In the genomic region with DNA sequence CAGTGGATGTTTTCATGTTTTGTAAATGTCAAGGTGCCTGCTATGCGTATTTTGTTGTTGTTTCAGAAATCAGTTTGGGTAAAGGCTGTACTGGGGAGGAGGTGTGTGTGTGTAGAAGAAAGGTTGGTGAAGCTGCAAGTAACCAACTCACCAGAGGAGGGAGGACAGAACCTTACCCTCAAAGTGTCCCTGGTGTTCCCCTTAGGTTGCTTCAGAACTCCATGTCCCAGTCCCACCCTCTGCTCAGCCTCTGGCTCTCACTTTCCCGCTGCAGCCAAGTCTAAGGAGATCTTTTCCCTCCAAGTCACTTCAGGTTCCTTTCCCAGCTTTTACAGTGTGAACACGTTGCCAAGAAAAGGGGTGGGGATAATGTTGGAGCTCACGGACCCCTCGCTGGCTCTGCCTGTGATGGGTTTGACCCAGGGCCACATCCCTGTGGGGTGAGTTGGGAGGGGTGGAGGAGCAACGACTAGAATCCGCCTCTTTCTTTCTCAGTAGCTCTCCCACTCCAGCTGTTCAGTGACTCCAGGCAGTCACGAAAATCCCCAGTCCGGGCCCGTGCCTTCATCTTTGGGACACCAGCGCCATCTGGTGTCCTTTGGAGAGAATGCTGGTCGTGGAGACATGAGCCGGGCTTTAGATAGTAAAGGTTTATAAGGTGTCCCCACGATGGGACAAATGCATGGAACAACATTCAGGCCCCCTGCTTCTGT, we compare ENCODE assay signal across 8 mouse cellular contexts. TPM values are rescaled to one million over a fixed set of nuclear protein-coding genes. Genes with fewer than 3 reads are reported as not detected.
A peak's percentile ranks its signal among the peaks of the same experiment; 100 is the strongest.
DNase-seq lines count a peak whose midpoint lies in the region; ATAC-seq and TF ChIP-seq lines count a peak whose summit lies in the region.

No protein-coding gene starts in this region.

- DNase-seq in 3T3-L1 (ENCODE audit: low read depth, low spot score): peak; percentile 88
- DNase-seq in adrenal gland, postnatal 10 days: peak; percentile 87
- peak; percentile 88 for DNase-seq in embryo, embryonic 9.5 days (ENCODE audit: extremely low spot score)
- peak; percentile 81 to 89 for DNase-seq in heart, adult 18-20 months
- DNase-seq in left cerebral cortex, postnatal 4 days: peak; percentile 78
- DNase-seq in midbrain, embryonic 11.5 days (ENCODE audit: low spot score, missing footprints): peak; percentile 99
- peak; percentile 78 for DNase-seq in right cerebral cortex, postnatal 4 days

- intact Hi-C loops in left cerebral cortex, postnatal 4 days (cut with DNase I): loop anchor here (2.0 kb wide), 1 partner anchor 125 kb away; no protein-coding TSS in a partner anchor

- peak; percentile 93 for TF ChIP-seq CTCF in intestine, postnatal 0 days (IDR thresholded peaks at IDR 0.05; ENCODE audit: low read depth)

- ATAC-seq in intestine, postnatal 0 days: peak; percentile 58
- ATAC-seq in midbrain, embryonic 11.5 days (ENCODE audit: low FRiP score): peak; percentile 83

- H3K27me3 ChIP-seq in intestine, postnatal 0 days (replicated peaks; ENCODE audit: control insufficient read depth, insufficient read depth, low read length): no peaks in the 10 kb centered on the region; the same call in 1 of the 2 replicates
- H3K27me3 ChIP-seq in midbrain, embryonic 11.5 days (ENCODE audit: control insufficient read depth, insufficient read depth, low read length): no peaks in the 10 kb centered on the region

- no peaks in the 10 kb centered on the region for H3K4me1 ChIP-seq in intestine, postnatal 0 days (replicated peaks; ENCODE audit: control insufficient read depth, insufficient read depth, low read length)
- peaks cover 6% of the 10 kb centered on the region; the same call in 1 of the 2 replicates for H3K4me1 ChIP-seq in midbrain, embryonic 11.5 days (ENCODE audit: control insufficient read depth, insufficient read depth, low read length)

- no peak overlapping the region for H3K4me3 ChIP-seq in intestine, postnatal 0 days (ENCODE audit: low read depth, low read length)
- H3K4me3 ChIP-seq in midbrain, embryonic 11.5 days (ENCODE audit: low read depth, low read length): no peak overlapping the region

- no peak overlapping the region for H3K4me2 ChIP-seq in intestine, postnatal 0 days (replicated peaks; ENCODE audit: low read depth)
- no peak overlapping the region; the same call in 1 of the 2 replicates for H3K4me2 ChIP-seq in midbrain, embryonic 11.5 days

- no peaks in the 10 kb centered on the region for H3K36me3 ChIP-seq in intestine, postnatal 0 days (ENCODE audit: control insufficient read depth, insufficient read depth)
- 0 out of 2 replicates have a peak, but pooled peaks cover 2% of the 10 kb centered on the region for H3K36me3 ChIP-seq in midbrain, embryonic 11.5 days (ENCODE audit: control insufficient read depth, insufficient read depth, low read length)

- H3K9me3 ChIP-seq in intestine, postnatal 0 days (ENCODE audit: control insufficient read depth): no peaks in the 10 kb centered on the region
- no peaks in the 10 kb centered on the region for H3K9me3 ChIP-seq in midbrain, embryonic 11.5 days (ENCODE audit: control insufficient read depth, low read length)

- WGBS in intestine, postnatal 0 days: 7% methylated on average over 14 of the region's 14 CpGs
- 6% methylated on average over 14 of the region's 14 CpGs for WGBS in midbrain, embryonic 11.5 days

- H3K9ac ChIP-seq in intestine, postnatal 0 days (ENCODE audit: low read depth, low read length): no peak overlapping the region
- peak overlapping the region; percentile 34; the same call in 1 of the 2 replicates for H3K9ac ChIP-seq in midbrain, embryonic 11.5 days (ENCODE audit: low read length)

- no peak overlapping the region for H3K27ac ChIP-seq in intestine, postnatal 0 days (ENCODE audit: low read depth, low read length)
- H3K27ac ChIP-seq in midbrain, embryonic 11.5 days (ENCODE audit: low read depth, low read length): no peak overlapping the region

RNA-seq across cellular contexts. Expression of a gene that starts 11.7 kb away (rescaled TPM):
- total RNA-seq in adrenal gland, postnatal 10 days (2021): 10 to 100 TPM; 36.9 to 43.6 TPM
- 10 to 100 TPM; 22.0 to 22.4 TPM for total RNA-seq in heart, adult 18-20 months (2021)
- 21.8 and 22.3 TPM in 2 replicates for polyA plus RNA-seq in intestine, postnatal 0 days (2015; fragmentation: Nextera tagmentation; extraction: Ambion mirVana)
- total RNA-seq in left cerebral cortex, postnatal 4 days (2021): 10 to 100 TPM; 61.3 to 67.7 TPM
- 15.2 and 20.8 TPM in 2 replicates for polyA plus RNA-seq in midbrain, embryonic 11.5 days (2014; fragmentation: Nextera tagmentation; extraction: Ambion mirVana)

RNA-seq across cellular contexts. Expression of a gene that starts 12.0 kb away (rescaled TPM):
- 1 to 10 TPM; 2.5 to 3.8 TPM for total RNA-seq in adrenal gland, postnatal 10 days (2021)
- total RNA-seq in heart, adult 18-20 months (2021): under 1 TPM; 0.30 to 0.46 TPM
- 1.3 and 1.6 TPM in 2 replicates for polyA plus RNA-seq in intestine, postnatal 0 days (2015; fragmentation: Nextera tagmentation; extraction: Ambion mirVana)
- total RNA-seq in left cerebral cortex, postnatal 4 days (2021): 10 to 100 TPM; 41.8 to 43.5 TPM
- polyA plus RNA-seq in midbrain, embryonic 11.5 days (2014; fragmentation: Nextera tagmentation; extraction: Ambion mirVana): 11.6 and 13.0 TPM in 2 replicates

RNA-seq across cellular contexts. Expression of a gene that starts 17.1 kb away (rescaled TPM):
- 1 to 10 TPM; 2.5 to 3.3 TPM for total RNA-seq in adrenal gland, postnatal 10 days (2021)
- total RNA-seq in heart, adult 18-20 months (2021): not detected
- polyA plus RNA-seq in intestine, postnatal 0 days (2015; fragmentation: Nextera tagmentation; extraction: Ambion mirVana): 0.97 and 1.2 TPM in 2 replicates
- 10 to 100 TPM in 1 of 2 experiments, 1 to 10 TPM in 1; 8.6 to 10.2 TPM for total RNA-seq in left cerebral cortex, postnatal 4 days (2021)
- 4.6 and 5.9 TPM in 2 replicates for polyA plus RNA-seq in midbrain, embryonic 11.5 days (2014; fragmentation: Nextera tagmentation; extraction: Ambion mirVana)

RNA-seq across cellular contexts. Expression of a gene that starts 31.6 kb away (rescaled TPM):
- total RNA-seq in adrenal gland, postnatal 10 days (2021): 10 to 100 TPM; 58.6 to 61.8 TPM
- total RNA-seq in heart, adult 18-20 months (2021): 10 to 100 TPM; 34.5 to 38.2 TPM
- 121 and 124 TPM in 2 replicates for polyA plus RNA-seq in intestine, postnatal 0 days (2015; fragmentation: Nextera tagmentation; extraction: Ambion mirVana)
- total RNA-seq in left cerebral cortex, postnatal 4 days (2021): 10 to 100 TPM; 47.9 to 60.5 TPM
- polyA plus RNA-seq in midbrain, embryonic 11.5 days (2014; fragmentation: Nextera tagmentation; extraction: Ambion mirVana): 56.1 and 56.4 TPM in 2 replicates

RNA-seq across cellular contexts. Expression of a gene that starts 38.9 kb away (rescaled TPM):
- 100 to 1,000 TPM in 1 of 2 experiments, 10 to 100 TPM in 1; 95.2 to 118 TPM for total RNA-seq in adrenal gland, postnatal 10 days (2021)
- 100 to 1,000 TPM; 107 to 108 TPM for total RNA-seq in heart, adult 18-20 months (2021)
- 17.1 and 17.6 TPM in 2 replicates for polyA plus RNA-seq in intestine, postnatal 0 days (2015; fragmentation: Nextera tagmentation; extraction: Ambion mirVana)
- total RNA-seq in left cerebral cortex, postnatal 4 days (2021): 10 to 100 TPM; 39.3 to 46.6 TPM
- 31.0 and 33.2 TPM in 2 replicates for polyA plus RNA-seq in midbrain, embryonic 11.5 days (2014; fragmentation: Nextera tagmentation; extraction: Ambion mirVana)

Comparison
In these comparisons a context has a peak if more than half of its experiments do, and no peak if none do; other contexts are left out.
1. RNA of a gene that starts 12.0 kb away (total RNA-seq): 41.8 to 43.5 TPM in left cerebral cortex, postnatal 4 days; 2.5 to 3.8 TPM in adrenal gland, postnatal 10 days and 0.30 to 0.46 TPM in heart, adult 18-20 months; every median in the first group is over 4 times any median in the second.
2. Peak in every context shown above with its lines, with median percentiles within 50 percentile points of each other: DNase-seq.